Mouse (Mus musculus) heart, adult 2 months (tissue): Measurements from ENCODE around the gene Npff. TPM values are rescaled to one million over a fixed set of nuclear protein-coding genes. Genes with fewer than 3 reads are reported as not detected.

Source experiments
- DNase-seq, 2 experiments: peaks; one replicate each; pipeline ENCODE4 v3.0.0; 2021
- H3K27ac ChIP-seq: fragments of 200-600 bp; 2 replicates; pipeline ENCODE4 v1.8.1; 2022
- H3K27me3 ChIP-seq: fragments of 200-500 bp; 2 replicates; pipeline ENCODE4 v1.6.1; 2012; ENCODE audit warnings: mild to moderate bottlenecking, low read length, inconsistent platforms, mixed read lengths; ENCODE audit not compliant: control insufficient read depth, insufficient read depth
- H3K36me3 ChIP-seq: fragments of 200-500 bp; 2 replicates; pipeline ENCODE4 v1.6.1; 2012; ENCODE audit warnings: low read length, inconsistent platforms; ENCODE audit not compliant: control insufficient read depth, insufficient read depth
- H3K4me1 ChIP-seq: fragments of 200-500 bp; 2 replicates; pipeline ENCODE4 v1.6.1; 2011; ENCODE audit warnings: low read length; ENCODE audit not compliant: control insufficient read depth, insufficient read depth
- H3K4me3 ChIP-seq: fragments of 200-600 bp; 2 replicates; pipeline ENCODE4 v1.8.1; 2022
- H3K79me2 ChIP-seq: fragments of 200-500 bp; replicated peaks from 2 replicates; pipeline ENCODE4 v1.6.1; 2012; ENCODE audit warnings: mild to moderate bottlenecking, inconsistent platforms, low read length, moderate library complexity, mixed read lengths; ENCODE audit not compliant: control insufficient read depth, insufficient read depth
- H3K9ac ChIP-seq: fragments of 200-500 bp; 2 replicates; pipeline ENCODE4 v1.6.1; 2012; ENCODE audit warnings: low read depth, mild to moderate bottlenecking, control low read depth, inconsistent platforms, low read length, mixed read lengths
- CTCF ChIP-seq: fragments of 200-600 bp; IDR thresholded peaks from 2 replicates; pipeline ENCODE4 v1.8.1; 2022; ENCODE audit warnings: antibody characterized with exemption, mild to moderate bottlenecking, moderate library complexity
- EP300 ChIP-seq: fragments of 200-500 bp; IDR thresholded peaks from 2 replicates; pipeline ENCODE4 v1.6.1; 2011; ENCODE audit warnings: low read depth, low read length, control low read depth; ENCODE audit not compliant: insufficient read depth
- POLR2A ChIP-seq: fragments of 200-500 bp; IDR thresholded peaks from 2 replicates; pipeline ENCODE4 v1.6.1; 2011; ENCODE audit warnings: mild to moderate bottlenecking, low read depth, low read length, control low read depth; ENCODE audit not compliant: insufficient read depth
- WGBS: fragments of 180-500 bp; shearing (Covaris S2); methylation state at CpG from one replicate; pipeline ENCODE4 v1.1.7; 2018; 5-methylcytosine and 5-hydroxymethylcytosine counted together
- intact Hi-C: fragments of 180-260 bp; cut with DNase I; formaldehyde crosslinking; loops from one replicate; pipeline ENCODE4 v1.15.1; 2025
- polyA plus RNA-seq: library from polyadenylated mRNA; depleted of rRNA; stranded (reverse); fragments of >200 nt; gene quantifications from 2 replicates; pipeline ENCODE4 v1.2.3, GENCODE M21; 2012
- total RNA-seq, 2 experiments: library from RNA; stranded (reverse); gene quantifications; 2 replicates each; pipeline ENCODE4 v1.2.3; 2021

Gene Npff
- total and polyA plus RNA-seq, 3 experiments, result 0.50 to 6.3 (median 1.4) TPM

DNA sequence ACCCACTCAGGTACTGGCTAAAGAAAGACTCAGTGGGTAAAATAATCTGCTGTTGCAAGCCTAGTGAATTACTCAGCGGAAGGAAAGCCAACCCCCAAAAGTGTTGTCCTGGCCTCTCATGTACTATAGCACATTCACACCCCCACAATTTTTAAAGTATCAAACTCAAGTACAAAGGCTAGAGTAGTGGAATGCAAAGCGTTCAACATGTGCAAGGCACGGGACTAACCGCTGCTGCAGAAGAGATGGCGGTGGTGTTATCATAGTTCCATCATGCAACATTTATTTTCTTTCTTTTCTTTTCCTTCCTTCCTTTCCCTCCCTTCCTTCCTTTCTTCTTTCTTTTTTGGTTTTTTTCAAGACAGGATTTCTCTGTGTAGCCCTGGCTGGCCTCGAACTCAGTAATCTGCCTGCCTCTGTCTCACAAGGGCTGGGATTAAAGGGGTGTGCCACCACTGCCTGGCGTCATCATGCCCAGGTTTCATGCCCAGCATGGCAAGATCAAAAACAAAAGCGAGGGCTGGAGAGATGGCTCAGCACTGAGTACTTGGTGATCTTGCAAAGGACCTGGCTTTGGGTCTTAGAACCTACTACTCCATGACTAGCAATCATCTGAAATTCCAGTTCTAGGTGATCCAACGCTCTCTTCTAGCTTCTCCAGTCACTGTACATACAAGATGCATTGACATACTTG lies 18.8 kb downstream of the Npff start:
- 55% methylated on average over 9 of the region's 9 CpGs for WGBS
- Histone ChIP-seq H3K4me1 (no peaks in the 10 kb centered on the region; the same call in 1 of the 2 replicates), H3K4me3 (no peak overlapping the region), H3K27me3 (no peaks in the 10 kb centered on the region), H3K9ac (no peak overlapping the region), H3K27ac (no peak overlapping the region), H3K79me2 (no peaks in the 10 kb centered on the region), H3K36me3 (no peaks in the 10 kb centered on the region)
- DNase-seq, result no peak
- no peak for TF ChIP-seq EP300
- no peak for TF ChIP-seq CTCF
- TF ChIP-seq POLR2A, result no peak
- intact Hi-C loops, result no loop called here

DNA sequence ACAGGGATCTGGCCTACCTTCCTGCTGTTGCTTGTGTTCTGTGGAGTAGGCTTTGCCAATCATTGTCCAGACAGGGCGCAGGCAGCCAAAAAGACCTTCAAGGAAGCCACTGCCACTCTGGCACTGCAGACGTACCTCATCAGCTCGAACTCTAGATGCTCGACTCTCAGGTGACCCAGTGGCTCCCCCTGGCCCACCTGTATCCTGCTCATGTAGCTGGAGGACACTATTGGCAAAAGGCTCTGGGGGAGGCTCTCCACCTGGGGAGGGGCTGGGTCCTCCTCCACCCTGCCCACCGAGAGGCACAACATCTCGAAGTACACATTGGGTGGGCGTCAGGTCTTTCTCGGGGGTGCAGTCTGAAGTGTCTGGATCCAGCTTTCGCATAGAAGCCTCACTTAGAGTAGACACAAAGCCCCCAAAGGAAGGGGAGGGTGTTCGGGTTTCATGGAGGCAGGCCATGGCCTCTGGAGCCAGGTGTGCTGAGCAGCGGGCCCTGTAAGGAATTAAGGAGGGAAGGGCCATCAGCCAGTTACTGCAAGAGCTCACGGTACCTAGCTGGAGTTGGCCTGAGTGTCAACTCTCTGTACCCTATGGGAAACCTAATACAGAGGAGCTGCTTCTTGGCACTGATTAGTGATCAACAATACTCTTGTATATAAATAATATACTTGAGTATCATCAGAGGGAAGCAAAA lies 19.5 kb downstream of the Npff start:
- Histone ChIP-seq H3K9ac (no peak overlapping the region), H3K27me3 (no peaks in the 10 kb centered on the region), H3K36me3 (no peaks in the 10 kb centered on the region), H3K4me3 (no peak overlapping the region), H3K4me1 (no peaks in the 10 kb centered on the region; the same call in 1 of the 2 replicates), H3K79me2 (no peaks in the 10 kb centered on the region), H3K27ac (no peak overlapping the region)
- no peak for DNase-seq
- intact Hi-C loops, result no loop called here
- WGBS, result 60% methylated on average over 12 of the region's 12 CpGs
- TF ChIP-seq POLR2A (no peak), EP300 (no peak), CTCF (no peak)

DNA sequence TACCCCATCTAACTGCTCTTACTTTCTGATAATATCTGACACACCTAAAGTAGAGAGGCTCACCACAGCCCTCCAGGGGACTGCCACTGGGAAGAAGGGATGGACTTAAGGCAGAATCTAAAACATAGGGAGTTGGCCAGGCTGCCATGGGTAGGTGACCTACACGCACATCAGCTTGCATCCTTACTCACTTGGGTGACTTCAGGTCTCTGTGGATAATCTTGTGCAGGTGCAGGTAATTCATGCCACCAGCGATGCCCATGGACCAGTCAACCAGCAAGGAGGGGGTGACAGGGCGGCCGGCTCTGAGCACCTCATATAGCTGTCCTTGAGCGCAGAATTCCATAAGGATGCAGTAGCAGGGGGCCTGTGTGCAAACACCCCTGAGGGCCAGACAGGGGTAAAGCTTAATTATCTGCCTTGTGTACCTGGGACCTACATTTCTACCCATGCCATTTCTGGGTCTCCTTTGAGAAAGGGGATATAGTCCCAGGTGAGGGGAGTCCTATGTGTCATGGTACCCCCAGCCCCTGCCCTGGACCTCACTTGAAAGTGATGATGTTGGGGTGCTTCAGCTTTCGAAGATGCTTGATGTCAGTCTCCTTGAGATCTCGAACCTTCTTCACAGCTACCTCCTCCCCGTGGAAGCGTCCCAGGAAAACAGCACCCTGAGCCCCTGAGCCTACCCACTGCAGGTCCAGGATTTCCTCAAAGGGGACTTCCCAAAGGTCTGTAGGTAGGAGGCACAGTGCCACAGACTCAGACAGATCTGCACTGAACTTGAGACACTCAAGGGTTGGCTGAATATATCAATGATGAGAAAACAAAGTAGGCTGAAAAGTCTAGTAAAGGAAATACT lies 20.6 kb downstream of the Npff start:
- H3K27ac ChIP-seq, result no peak overlapping the region
- H3K4me1 ChIP-seq, result no peaks in the 10 kb centered on the region; the same call in 1 of the 2 replicates
- TF ChIP-seq POLR2A (no peak), CTCF (no peak), EP300 (no peak)
- intact Hi-C loops, result no loop called here
- no peak overlapping the region for H3K9ac ChIP-seq
- DNase-seq, result no peak
- WGBS, result 84% methylated on average over 9 of the region's 9 CpGs
- no peaks in the 10 kb centered on the region for H3K27me3 ChIP-seq
- H3K36me3 ChIP-seq, result no peaks in the 10 kb centered on the region
- no peak overlapping the region for H3K4me3 ChIP-seq
- H3K79me2 ChIP-seq, result no peaks in the 10 kb centered on the region

DNA sequence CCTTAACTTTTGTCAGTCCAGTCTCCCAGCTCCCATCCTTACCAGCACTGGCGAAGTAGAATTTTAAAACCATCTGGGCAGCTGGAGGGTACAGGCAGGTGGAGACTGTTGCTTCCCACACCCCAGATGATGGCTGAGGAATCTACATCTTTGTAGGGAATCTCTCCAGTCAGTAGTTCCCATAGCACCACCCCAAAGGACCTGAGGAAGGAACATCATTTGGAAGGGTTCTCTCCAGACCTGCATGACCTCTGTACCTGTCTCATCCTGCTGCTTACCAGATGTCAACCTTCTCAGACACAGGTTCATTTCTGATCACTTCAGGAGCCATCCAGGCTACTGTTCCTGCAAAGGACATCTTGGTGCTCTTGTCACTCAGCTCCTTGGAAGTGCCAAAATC lies 21.3 kb downstream of the Npff start, which contains the start of gene Gm10337:
Gene Gm10337 (plus strand): TSS at position 276 of the 400 bp plus-strand sequence.
- no peak for TF ChIP-seq CTCF
- no peak for TF ChIP-seq EP300
- no peak for TF ChIP-seq POLR2A
- Histone ChIP-seq H3K79me2 (no peaks in the 10 kb centered on the region), H3K9ac (no peak within 1 kb of the TSS), H3K27me3 (no peaks in the 10 kb centered on the region), H3K27ac (no peak within 1 kb of the TSS), H3K4me1 (no peaks in the 10 kb centered on the region; the same call in 1 of the 2 replicates), H3K36me3 (peaks cover 3% of the 10 kb centered on the region), H3K4me3 (no peak within 1 kb of the TSS)
- DNase-seq, result no peak
- WGBS, result 90% methylated on average over 1 of the region's 1 CpGs
- intact Hi-C loops, result no loop called here

DNA sequence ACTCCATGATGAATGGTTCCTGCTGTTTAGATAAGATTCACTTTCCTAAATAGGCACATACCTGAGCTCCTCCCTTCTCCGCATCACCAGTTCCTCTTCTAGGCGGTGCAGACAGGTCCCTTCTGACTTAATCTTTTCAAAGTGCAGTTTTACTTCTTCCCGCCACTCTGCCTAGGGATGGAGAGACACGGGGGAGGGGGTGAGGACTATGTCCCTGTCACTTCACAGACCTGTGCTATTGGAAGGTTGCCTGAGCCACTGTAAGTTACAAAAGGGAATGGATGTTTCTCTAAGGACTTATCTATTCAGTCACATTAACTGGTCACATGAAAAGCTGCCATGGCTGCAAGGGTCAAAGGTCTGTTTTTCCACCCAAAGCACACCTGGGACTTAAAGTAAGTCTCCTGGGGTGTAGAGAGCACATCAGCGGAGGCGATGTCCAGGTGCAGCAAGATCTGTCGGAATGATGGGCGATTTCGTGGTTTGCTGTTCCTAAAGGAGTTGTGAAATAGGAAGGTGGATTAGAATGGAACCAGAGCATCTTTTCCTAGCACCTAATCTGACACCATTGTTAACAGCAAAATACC lies 22.4 kb downstream of the Npff start:
- Histone ChIP-seq H3K9ac (no peak overlapping the region), H3K79me2 (no peaks in the 10 kb centered on the region), H3K27me3 (no peaks in the 10 kb centered on the region), H3K36me3 (peaks cover 9% of the 10 kb centered on the region), H3K4me1 (no peaks in the 10 kb centered on the region; the same call in 1 of the 2 replicates), H3K4me3 (no peak overlapping the region), H3K27ac (no peak overlapping the region)
- no peak for DNase-seq
- intact Hi-C loops, result no loop called here
- WGBS, result 82% methylated on average over 9 of the region's 9 CpGs
- TF ChIP-seq EP300 (no peak), CTCF (no peak), POLR2A (no peak)
